Mouse (Mus musculus): ENCODE measurements around the gene Prpsap1. TPM values are rescaled to one million over a fixed set of nuclear protein-coding genes. Genes with fewer than 3 reads are reported as not detected.
A peak's percentile ranks its signal among the peaks of the same experiment; 100 is the strongest.

Prpsap1 gene
- polyA plus RNA-seq, 1 experiment, result 78.2 TPM

- Histone ChIP-seq H3K79me2 (ENCODE audit: control insufficient read depth, insufficient read depth) (no peaks in the 10 kb centered on the region), H3K4me3 (no peak overlapping the region), H3ac (ENCODE audit: control insufficient read depth, insufficient read length) (no peak overlapping the region), H3K4me2 (ENCODE audit: low read depth) (peak overlapping the region; percentile 72), H3K27me3 (ENCODE audit: control insufficient read depth, insufficient read depth, insufficient read length) (no peaks in the 10 kb centered on the region), H3K36me3 (ENCODE audit: control insufficient read depth, insufficient read depth) (no peaks in the 10 kb centered on the region)
- no peak for TF ChIP-seq POLR2AphosphoS2 (IDR thresholded peaks at IDR 0.05; ENCODE audit: insufficient read length, low read depth)
- TF ChIP-seq POLR2A (IDR thresholded peaks at IDR 0.05; ENCODE audit: insufficient read length, low read depth), result peak; percentile 13
- TF ChIP-seq TCF12 (IDR thresholded peaks at IDR 0.05; ENCODE audit: insufficient read depth, poor library complexity, severe bottlenecking), result peak; percentile 52
- peak; percentile 23 to 94 (median 81) for TF ChIP-seq MYOG (IDR thresholded peaks at IDR 0.05; ENCODE audit: control insufficient read depth in 1 of 3, insufficient read depth in 1 of 3, insufficient read length in 2 of 3, low read depth in 2 of 3)
- peak; percentile 65 to 79 (median 68) for TF ChIP-seq MYOD1 (IDR thresholded peaks at IDR 0.05; ENCODE audit: control insufficient read depth in 1 of 3, insufficient read length in 2 of 3, low read depth in 2 of 3)
Measured at GRCm38 (mm10) chr11:116522886-116523698, 29.1 kb upstream of the Prpsap1 start.

- Histone ChIP-seq H3K36me3 (ENCODE audit: control insufficient read depth, insufficient read depth) (no peaks in the 10 kb centered on the region), H3K4me2 (ENCODE audit: low read depth) (peak overlapping the region; percentile 72), H3ac (ENCODE audit: control insufficient read depth, insufficient read length) (no peak overlapping the region), H3K4me3 (no peak overlapping the region), H3K79me2 (ENCODE audit: control insufficient read depth, insufficient read depth) (no peaks in the 10 kb centered on the region), H3K27me3 (ENCODE audit: control insufficient read depth, insufficient read depth, insufficient read length) (no peaks in the 10 kb centered on the region)
- TF ChIP-seq MYOG (IDR thresholded peaks at IDR 0.05; ENCODE audit: control insufficient read depth in 1 of 3, insufficient read depth in 1 of 3, insufficient read length in 2 of 3, low read depth in 2 of 3), result peak in 1 of 3 experiments; percentile 69
- TF ChIP-seq TCF12 (IDR thresholded peaks at IDR 0.05; ENCODE audit: insufficient read depth, poor library complexity, severe bottlenecking), result no peak
- TF ChIP-seq REST (IDR thresholded peaks at IDR 0.05; ENCODE audit: insufficient read depth, insufficient read length), result no peak
Measured at GRCm38 (mm10) chr11:116522046-116522445, 28.0 kb upstream of the Prpsap1 start.

- Histone ChIP-seq H3ac (ENCODE audit: control insufficient read depth, insufficient read length) (no peak overlapping the region), H3K4me3 (no peak overlapping the region), H3K79me2 (ENCODE audit: control insufficient read depth, insufficient read depth) (no peaks in the 10 kb centered on the region), H3K27me3 (ENCODE audit: control insufficient read depth, insufficient read depth, insufficient read length) (no peaks in the 10 kb centered on the region), H3K4me2 (ENCODE audit: low read depth) (no peak overlapping the region), H3K36me3 (ENCODE audit: control insufficient read depth, insufficient read depth) (no peaks in the 10 kb centered on the region)
- no peak for TF ChIP-seq SRF (IDR thresholded peaks at IDR 0.05; ENCODE audit: control insufficient read depth, insufficient read length, low read depth)
- TF ChIP-seq MAX (IDR thresholded peaks at IDR 0.05; ENCODE audit: low read depth), result no peak
- TF ChIP-seq USF1 (IDR thresholded peaks at IDR 0.05; ENCODE audit: low read depth), result no peak
- TF ChIP-seq MYOD1 (IDR thresholded peaks at IDR 0.05; ENCODE audit: control insufficient read depth in 1 of 3, insufficient read length in 2 of 3, low read depth in 2 of 3), result no peak
- TF ChIP-seq POLR2A (IDR thresholded peaks at IDR 0.05; ENCODE audit: insufficient read length, low read depth), result no peak
- no peak for TF ChIP-seq REST (IDR thresholded peaks at IDR 0.05; ENCODE audit: insufficient read depth, insufficient read length)
- TF ChIP-seq CEBPB (IDR thresholded peaks at IDR 0.05; ENCODE audit: insufficient read depth, poor library complexity, severe bottlenecking), result no peak
- TF ChIP-seq TCF3 (IDR thresholded peaks at IDR 0.05; ENCODE audit: insufficient read length, low read depth), result no peak
- TF ChIP-seq POLR2AphosphoS2 (IDR thresholded peaks at IDR 0.05; ENCODE audit: insufficient read length, low read depth), result no peak
- no peak for TF ChIP-seq E2F4 (IDR thresholded peaks at IDR 0.05; ENCODE audit: insufficient read depth)
- TF ChIP-seq MYOG (IDR thresholded peaks at IDR 0.05; ENCODE audit: control insufficient read depth in 1 of 3, insufficient read depth in 1 of 3, insufficient read length in 2 of 3, low read depth in 2 of 3), result no peak
- TF ChIP-seq TCF12 (IDR thresholded peaks at IDR 0.05; ENCODE audit: insufficient read depth, poor library complexity, severe bottlenecking), result no peak
Measured at GRCm38 (mm10) chr11:116521143-116521542, 27.1 kb upstream of the Prpsap1 start.

- TF ChIP-seq TCF12 (IDR thresholded peaks at IDR 0.05; ENCODE audit: insufficient read depth, poor library complexity, severe bottlenecking), result no peak
- TF ChIP-seq CEBPB (IDR thresholded peaks at IDR 0.05; ENCODE audit: insufficient read depth, poor library complexity, severe bottlenecking), result peak; percentile 80
- TF ChIP-seq MAX (IDR thresholded peaks at IDR 0.05; ENCODE audit: low read depth), result no peak
- TF ChIP-seq MYOD1 (IDR thresholded peaks at IDR 0.05; ENCODE audit: control insufficient read depth in 1 of 3, insufficient read length in 2 of 3, low read depth in 2 of 3), result peak in 2 of 3 experiments; percentile 61 to 73
- TF ChIP-seq MYOG (IDR thresholded peaks at IDR 0.05; ENCODE audit: control insufficient read depth in 1 of 3, insufficient read depth in 1 of 3, insufficient read length in 2 of 3, low read depth in 2 of 3), result peak; percentile 21 to 83 (median 33)
- Histone ChIP-seq H3K4me3 (no peak overlapping the region), H3ac (ENCODE audit: control insufficient read depth, insufficient read length) (no peak overlapping the region), H3K4me2 (ENCODE audit: low read depth) (peak overlapping the region; percentile 35), H3K36me3 (ENCODE audit: control insufficient read depth, insufficient read depth) (no peaks in the 10 kb centered on the region), H3K79me2 (ENCODE audit: control insufficient read depth, insufficient read depth) (no peaks in the 10 kb centered on the region), H3K27me3 (ENCODE audit: control insufficient read depth, insufficient read depth, insufficient read length) (no peaks in the 10 kb centered on the region)
Measured at GRCm38 (mm10) chr11:116518482-116518881, 24.5 kb upstream of the Prpsap1 start.

- H3K27me3 ChIP-seq (ENCODE audit: control insufficient read depth, insufficient read depth, insufficient read length), result no peaks in the 10 kb centered on the region
- H3ac ChIP-seq (ENCODE audit: control insufficient read depth, insufficient read length), result no peak overlapping the region
- no peak overlapping the region for H3K4me2 ChIP-seq (ENCODE audit: low read depth)
- no peak for TF ChIP-seq POLR2A (IDR thresholded peaks at IDR 0.05; ENCODE audit: insufficient read length, low read depth)
- TF ChIP-seq MAX (IDR thresholded peaks at IDR 0.05; ENCODE audit: low read depth), result no peak
- no peak for TF ChIP-seq REST (IDR thresholded peaks at IDR 0.05; ENCODE audit: insufficient read depth, insufficient read length)
- TF ChIP-seq CEBPB (IDR thresholded peaks at IDR 0.05; ENCODE audit: insufficient read depth, poor library complexity, severe bottlenecking), result no peak
- no peak for TF ChIP-seq E2F4 (IDR thresholded peaks at IDR 0.05; ENCODE audit: insufficient read depth)
- TF ChIP-seq TCF12 (IDR thresholded peaks at IDR 0.05; ENCODE audit: insufficient read depth, poor library complexity, severe bottlenecking), result no peak
- TF ChIP-seq SRF (IDR thresholded peaks at IDR 0.05; ENCODE audit: control insufficient read depth, insufficient read length, low read depth), result no peak
- TF ChIP-seq TCF3 (IDR thresholded peaks at IDR 0.05; ENCODE audit: insufficient read length, low read depth), result no peak
- TF ChIP-seq MYOD1 (IDR thresholded peaks at IDR 0.05; ENCODE audit: control insufficient read depth in 1 of 3, insufficient read length in 2 of 3, low read depth in 2 of 3), result no peak
- no peak for TF ChIP-seq POLR2AphosphoS2 (IDR thresholded peaks at IDR 0.05; ENCODE audit: insufficient read length, low read depth)
- TF ChIP-seq USF1 (IDR thresholded peaks at IDR 0.05; ENCODE audit: low read depth), result no peak
- no peak for TF ChIP-seq MYOG (IDR thresholded peaks at IDR 0.05; ENCODE audit: control insufficient read depth in 1 of 3, insufficient read depth in 1 of 3, insufficient read length in 2 of 3, low read depth in 2 of 3)
- no peaks in the 10 kb centered on the region for H3K36me3 ChIP-seq (ENCODE audit: control insufficient read depth, insufficient read depth)
- H3K4me3 ChIP-seq, result no peak overlapping the region
- H3K79me2 ChIP-seq (ENCODE audit: control insufficient read depth, insufficient read depth), result no peaks in the 10 kb centered on the region
Measured at GRCm38 (mm10) chr11:116515330-116516020, 21.5 kb upstream of the Prpsap1 start.
